Mouse (Mus musculus): ENCODE measurements at regions not wholly inside any gene's neighbourhood (a gene's known extent, or its start where the extent isn't known, plus 50 kb on each side); places are given as distances from the start of the nearest gene placed in this dataset.
A peak's percentile ranks its signal among the peaks of the same experiment; 100 is the strongest.

DNA sequence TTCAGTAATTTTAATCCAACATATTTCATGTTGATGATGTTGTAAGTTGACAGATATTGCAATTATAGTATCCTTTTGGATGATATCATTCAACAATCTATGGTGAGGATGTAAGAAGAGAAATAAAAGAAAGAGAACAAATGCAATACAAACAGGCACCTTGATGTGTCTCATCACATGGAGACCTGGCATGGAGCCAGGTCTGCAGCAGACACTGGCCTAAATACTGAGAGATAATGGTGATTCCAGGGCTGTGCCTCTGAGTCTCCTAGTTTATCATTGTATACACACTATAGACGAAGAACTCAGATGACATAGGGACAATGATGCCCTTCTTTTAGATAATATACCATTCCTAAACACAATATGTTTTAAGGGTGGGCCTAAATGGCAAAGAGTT, 1068.5 kb upstream of the Klhl29 start:
- no peak for DNase-seq (ENCODE audit: low spot score in 2 of 2)

DNA sequence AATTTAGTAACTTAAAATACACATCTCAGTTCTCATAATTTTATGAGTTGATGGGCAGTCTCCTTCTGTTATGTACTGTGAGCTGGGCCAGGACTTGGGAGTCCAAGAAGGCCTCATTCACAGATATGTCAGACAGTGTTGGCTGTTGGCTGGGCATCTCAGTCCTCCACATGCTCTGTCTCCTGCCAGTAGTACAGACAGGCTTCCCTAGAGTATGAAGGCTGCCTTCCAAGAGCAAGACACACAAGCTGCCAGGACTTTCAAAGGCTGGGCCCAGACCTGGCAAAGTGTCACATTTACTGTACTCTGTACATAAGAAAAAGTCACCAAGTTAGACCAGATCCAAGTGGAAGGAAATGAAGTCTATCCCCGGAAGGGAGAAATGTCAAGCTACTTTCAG, 1042.3 kb upstream of the Klhl29 start:
- no peak for DNase-seq (ENCODE audit: low spot score in 2 of 2)

DNA sequence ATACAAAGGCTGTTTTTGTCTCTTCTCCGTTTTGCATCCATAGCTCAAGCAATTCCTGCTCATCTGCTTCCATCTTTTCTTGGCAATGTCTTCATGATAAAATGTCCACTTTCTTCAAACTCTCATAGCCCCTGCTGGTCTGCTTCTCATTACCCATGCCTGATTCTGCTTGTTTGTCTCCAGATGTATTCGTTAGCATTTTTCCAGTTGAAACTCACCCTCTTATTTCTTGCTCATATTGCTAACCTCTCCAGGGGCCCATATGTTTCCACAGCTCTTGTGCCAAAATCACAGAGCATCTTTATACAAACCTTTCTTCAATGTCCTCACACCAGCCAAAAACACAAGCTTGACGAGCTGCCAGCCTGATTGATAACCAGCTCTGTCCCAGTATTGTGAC, 1025.1 kb upstream of the Klhl29 start:
- no peak for DNase-seq (ENCODE audit: low spot score in 2 of 2)

DNA sequence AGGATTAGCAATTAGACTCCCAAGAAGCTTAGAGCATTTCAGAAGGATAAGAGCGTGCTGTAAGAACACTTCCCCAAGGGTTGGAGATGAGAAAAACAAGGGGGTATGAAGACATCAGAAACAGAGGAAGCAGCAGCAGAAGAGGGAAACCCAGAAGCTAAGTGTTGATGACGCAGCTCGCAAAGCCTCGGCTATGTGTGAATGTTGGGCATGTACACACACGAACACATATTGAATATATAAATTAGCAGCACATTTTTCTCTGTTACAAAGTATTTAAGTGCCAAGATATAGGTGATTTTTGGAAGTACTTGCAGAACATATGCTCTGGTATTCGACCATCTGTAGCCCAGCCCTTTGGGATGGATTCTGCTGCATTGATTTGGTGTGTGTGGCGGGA, 1006.4 kb upstream of the Klhl29 start:
- DNase-seq (ENCODE audit: low spot score in 2 of 2), result peak in 1 of 2 experiments; percentile 6

DNA sequence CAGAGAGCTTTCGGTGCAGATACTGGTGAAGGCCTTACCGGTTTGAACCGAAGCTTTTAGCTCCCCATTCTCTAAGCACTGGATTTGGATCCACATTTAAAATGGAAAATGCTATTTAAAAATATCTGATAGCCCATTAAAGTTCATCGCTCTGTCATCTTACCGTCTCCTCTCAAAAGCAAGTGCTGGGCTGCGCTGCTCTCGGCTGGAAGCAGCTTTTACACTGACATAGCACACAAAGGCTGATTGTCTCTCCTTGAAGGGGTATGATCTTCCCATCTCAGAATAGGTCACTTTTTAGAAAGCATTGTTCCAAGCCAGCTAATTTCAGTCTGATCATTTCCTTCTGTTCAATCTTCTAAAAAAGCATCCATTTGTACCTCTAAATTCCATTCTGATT, 992.1 kb upstream of the Klhl29 start:
- DNase-seq (ENCODE audit: low spot score in 2 of 2), result no peak

Data from layer of hippocampus, adult 18-20 months (tissue).